Mouse (Mus musculus): ENCODE results near the gene Polr2b.

Polr2b gene

GRCm38 (mm10) chr5:77292803-77293522, 17.0 kb upstream of the Polr2b start:
- no peak for DNase-seq (ENCODE audit: low read depth, low spot score)

GRCm38 (mm10) chr5:77299486-77299885, 10.5 kb upstream of the Polr2b start:
- DNase-seq (ENCODE audit: low read depth, low spot score) = no peak

- DNase-seq (ENCODE audit: low read depth, low spot score) = no peak
Measured at GRCm38 (mm10) chr5:77301296-77301903, 8.5 kb upstream of the Polr2b start.

- DNase-seq (ENCODE audit: low read depth, low spot score) = no peak
Measured at GRCm38 (mm10) chr5:77307821-77308553, 2.0 kb upstream of the Polr2b start.

GRCm38 (mm10) chr5:77309051-77309906, 668 bp upstream of the Polr2b start:
- peak; percentile 75 for DNase-seq (ENCODE audit: low read depth, low spot score)

- no peak for DNase-seq (ENCODE audit: low read depth, low spot score)
Measured at GRCm38 (mm10) chr5:77314206-77314605, 4.3 kb downstream of the Polr2b start.

GRCm38 (mm10) chr5:77314986-77315385, 5.0 kb downstream of the Polr2b start:
- DNase-seq (ENCODE audit: low read depth, low spot score) = no peak

- no peak for DNase-seq (ENCODE audit: low read depth, low spot score)
Measured at GRCm38 (mm10) chr5:77324936-77325335, 15.0 kb downstream of the Polr2b start.

- DNase-seq (ENCODE audit: low read depth, low spot score) = peak; percentile 24
Measured at GRCm38 (mm10) chr5:77330154-77330553, 20.2 kb downstream of the Polr2b start.

GRCm38 (mm10) chr5:77340033-77340432, 30.1 kb downstream of the Polr2b start:
- no peak for DNase-seq (ENCODE audit: low read depth, low spot score)

- DNase-seq (ENCODE audit: low read depth, low spot score) = no peak
Measured at GRCm38 (mm10) chr5:77348901-77349300, 39.0 kb downstream of the Polr2b start.

- DNase-seq (ENCODE audit: low read depth, low spot score) = no peak
Measured at GRCm38 (mm10) chr5:77349971-77350658, 40.2 kb downstream of the Polr2b start.

- no peak for DNase-seq (ENCODE audit: low read depth, low spot score)
Measured at GRCm38 (mm10) chr5:77351691-77352090, 41.7 kb downstream of the Polr2b start.

- DNase-seq (ENCODE audit: low read depth, low spot score) = peak; percentile 87
Measured at GRCm38 (mm10) chr5:77354361-77354787, 44.4 kb downstream of the Polr2b start.

GRCm38 (mm10) chr5:77355307-77356265, 45.6 kb downstream of the Polr2b start:
- no peak for DNase-seq (ENCODE audit: low read depth, low spot score)

GRCm38 (mm10) chr5:77357405-77358149, 47.6 kb downstream of the Polr2b start:
- DNase-seq (ENCODE audit: low read depth, low spot score) = peak; percentile 66

GRCm38 (mm10) chr5:77358347-77358746, 48.4 kb downstream of the Polr2b start:
- DNase-seq (ENCODE audit: low read depth, low spot score) = no peak

GRCm38 (mm10) chr5:77359971-77360370, 50.0 kb downstream of the Polr2b start:
- DNase-seq (ENCODE audit: low read depth, low spot score) = no peak

GRCm38 (mm10) chr5:77361006-77361405, 51.1 kb downstream of the Polr2b start:
- DNase-seq (ENCODE audit: low read depth, low spot score) = no peak

Data from CD4-positive, CD25-positive, alpha-beta regulatory T cell, adult 2 months (primary cell).